Mouse (Mus musculus) urinary bladder, postnatal 14 days (tissue): ENCODE data around the gene Chchd2.

Experiments used
- DNase-seq: peaks from one replicate; pipeline ENCODE4 v3.0.0; 2021; ENCODE audit warnings: low spot score

Chchd2 gene

GRCm38 (mm10) chr5:129878946-129879345, 8.3 kb downstream of the Chchd2 start:
- peak; percentile 57 for DNase-seq

GRCm38 (mm10) chr5:129877731-129878455, 9.4 kb downstream of the Chchd2 start:
- DNase-seq: no peak

- DNase-seq: no peak
Observed at GRCm38 (mm10) chr5:129875098-129875497, 12.2 kb downstream of the Chchd2 start.

- DNase-seq: no peak
Observed at GRCm38 (mm10) chr5:129873942-129874341, 13.3 kb downstream of the Chchd2 start.

GRCm38 (mm10) chr5:129871238-129871637, 16.0 kb downstream of the Chchd2 start:
- no peak for DNase-seq

GRCm38 (mm10) chr5:129869238-129869995, 17.9 kb downstream of the Chchd2 start:
- DNase-seq: no peak

- DNase-seq: no peak
Observed at GRCm38 (mm10) chr5:129865841-129866240, 21.4 kb downstream of the Chchd2 start.

GRCm38 (mm10) chr5:129864467-129864866, 22.8 kb downstream of the Chchd2 start:
- peak; percentile 24 for DNase-seq

- no peak for DNase-seq
Observed at GRCm38 (mm10) chr5:129862325-129862724, 24.9 kb downstream of the Chchd2 start.

- no peak for DNase-seq
Observed at GRCm38 (mm10) chr5:129856414-129856813, 30.9 kb downstream of the Chchd2 start.

GRCm38 (mm10) chr5:129855163-129855562, 32.1 kb downstream of the Chchd2 start:
- no peak for DNase-seq

GRCm38 (mm10) chr5:129847558-129847820, 39.8 kb downstream of the Chchd2 start:
- DNase-seq: no peak

- peak; percentile 95 for DNase-seq
Observed at GRCm38 (mm10) chr5:129846752-129847557, 40.3 kb downstream of the Chchd2 start, which contains the start of gene Sumf2. Gene Sumf2 (plus strand): TSS chr5:129846986.

- no peak for DNase-seq
Observed at GRCm38 (mm10) chr5:129844848-129845247, 42.4 kb downstream of the Chchd2 start.
